ENCODE assay signal across 9 mouse cellular contexts in genomic region chr12:25109971-25110681, GRCm38 (mm10). TPM values are rescaled to one million over a fixed set of nuclear protein-coding genes. Genes with fewer than 3 reads are reported as not detected.
DNase-seq lines count a peak whose midpoint lies in the region; ATAC-seq and TF ChIP-seq lines count a peak whose summit lies in the region.
"Had no signal": no experiment of that assay in that cellular context is flagged by ENCODE, and none has a peak within 500 bp of the region (broad histone marks: within the 10 kb centered on the region; RNA-seq: fewer than 3 reads in every experiment).

No protein-coding gene starts in this region.

- H3K4me3 ChIP-seq in hindbrain, postnatal 0 days (ENCODE audit: low read length), result no peak overlapping the region
- no peak overlapping the region for H3K4me3 ChIP-seq in hindbrain, embryonic 11.5 days (ENCODE audit: low read depth, low read length)
- H3K4me3 ChIP-seq: embryonic facial prominence, embryonic 12.5 days had no signal

- 55% methylated on average over 7 of the region's 7 CpGs for WGBS in hindbrain, postnatal 0 days
- WGBS in hindbrain, embryonic 11.5 days, result 74% methylated on average over 7 of the region's 7 CpGs

- no peak for TF ChIP-seq CTCF in hindbrain, postnatal 0 days (IDR thresholded peaks at IDR 0.05; ENCODE audit: low read depth)

- no peak overlapping the region for H3K4me2 ChIP-seq in hindbrain, postnatal 0 days (ENCODE audit: low read depth, low read length)
- no peak overlapping the region for H3K4me2 ChIP-seq in hindbrain, embryonic 11.5 days (replicated peaks; ENCODE audit: low read depth, low read length)
- H3K4me2 ChIP-seq: embryonic facial prominence, embryonic 12.5 days had no signal

- H3K4me1 ChIP-seq in hindbrain, postnatal 0 days (ENCODE audit: insufficient read depth, low read length), result no peaks in the 10 kb centered on the region
- H3K4me1 ChIP-seq in hindbrain, embryonic 11.5 days (replicated peaks; ENCODE audit: control insufficient read depth, insufficient read depth, low read length), result no peaks in the 10 kb centered on the region

- H3K27ac ChIP-seq in hindbrain, postnatal 0 days, result no peak overlapping the region
- no peak overlapping the region for H3K27ac ChIP-seq in hindbrain, embryonic 11.5 days (ENCODE audit: low read depth, low read length)
- H3K27ac ChIP-seq: embryonic facial prominence, embryonic 12.5 days had no signal

- no peaks in the 10 kb centered on the region for H3K27me3 ChIP-seq in hindbrain, postnatal 0 days (ENCODE audit: insufficient read depth, low read length)
- no peaks in the 10 kb centered on the region for H3K27me3 ChIP-seq in hindbrain, embryonic 11.5 days (ENCODE audit: control insufficient read depth, insufficient read depth, low read length)
- H3K27me3 ChIP-seq: embryonic facial prominence, embryonic 12.5 days had no signal

- no peaks in the 10 kb centered on the region for H3K9me3 ChIP-seq in hindbrain, postnatal 0 days (ENCODE audit: low read length)
- H3K9me3 ChIP-seq in hindbrain, embryonic 11.5 days (ENCODE audit: control insufficient read depth, low read length), result no peaks in the 10 kb centered on the region
- H3K9me3 ChIP-seq: embryonic facial prominence, embryonic 12.5 days had no signal

- no peak overlapping the region for H3K9ac ChIP-seq in hindbrain, postnatal 0 days (replicated peaks; ENCODE audit: low read length)
- no peak overlapping the region for H3K9ac ChIP-seq in hindbrain, embryonic 11.5 days (ENCODE audit: low read depth, low read length)
- H3K9ac ChIP-seq: embryonic facial prominence, embryonic 12.5 days had no signal

- no peak for DNase-seq in hindbrain, postnatal 0 days (ENCODE audit: low spot score)
- DNase-seq in hindbrain, embryonic 11.5 days (ENCODE audit: low spot score), result no peak
- peak; percentile 90 for DNase-seq in adipocyte (ENCODE audit: low spot score)
- DNase-seq in fibroblast of lung, adult 2 months (ENCODE audit: low read depth), result peak; percentile 57
- DNase-seq in kidney, postnatal 25 days, result peak; percentile 74 to 92
- no peak for DNase-seq in gastrocnemius, postnatal 4 days (ENCODE audit: low spot score in 2 of 2)
- DNase-seq in spleen, postnatal 14 days (ENCODE audit: low spot score in 2 of 2), result no peak

- no peaks in the 10 kb centered on the region for H3K36me3 ChIP-seq in hindbrain, postnatal 0 days (ENCODE audit: insufficient read depth, low read length)
- H3K36me3 ChIP-seq in hindbrain, embryonic 11.5 days (ENCODE audit: control insufficient read depth, insufficient read depth, low read length), result no peaks in the 10 kb centered on the region
- H3K36me3 ChIP-seq: embryonic facial prominence, embryonic 12.5 days had no signal

- ATAC-seq in hindbrain, postnatal 0 days, result peak; percentile 59; the same call in 1 of the 2 replicates
- no peak for ATAC-seq in hindbrain, embryonic 11.5 days (ENCODE audit: low FRiP score)
- no peak for ATAC-seq in monocyte, adult 5-6 weeks (replicated peaks; ENCODE audit: insufficient number of reproducible peaks, low FRiP score, low TSS enrichment, poor library complexity, severe bottlenecking)

RNA-seq across cellular contexts. Expression of gene Id2, which starts 13.2 kb away (rescaled TPM):
- 202 and 242 TPM in 2 replicates for total RNA-seq in hindbrain, postnatal 0 days (2014; rRNA removed)
- 518 and 585 TPM in 2 replicates for polyA plus RNA-seq in hindbrain, postnatal 0 days (2015; fragmentation: Nextera tagmentation; extraction: Ambion mirVana)
- 394 and 397 TPM in 2 replicates for polyA plus RNA-seq in hindbrain, embryonic 11.5 days (2014; fragmentation: Nextera tagmentation; extraction: Ambion mirVana)
- 239 to 512 TPM (median 247 TPM) in 3 replicates for total RNA-seq in monocyte, adult 5-6 weeks (2017)
- 10 to 100 TPM; 18.8 to 23.9 TPM for total RNA-seq in gastrocnemius, postnatal 4 days (2021)

Comparison
In these comparisons a context has a peak if more than half of its experiments do, and no peak if none do; other contexts are left out.
1. DNase-seq: peak in adipocyte (single experiment), fibroblast of lung, adult 2 months (single experiment) and kidney, postnatal 25 days (2 of 2); none in hindbrain, postnatal 0 days (single experiment), hindbrain, embryonic 11.5 days (single experiment), gastrocnemius, postnatal 4 days (0 of 2) and spleen, postnatal 14 days (0 of 2).